Mouse (Mus musculus) gastrocnemius, adult 18-20 months (tissue): ENCODE results near the gene Elavl1. TPM values are rescaled to one million over a fixed set of nuclear protein-coding genes. Genes with fewer than 3 reads are reported as not detected.
"Not testable (repeated sequence)": the region's sequence is repeated elsewhere in the genome, so short reads cannot be mapped to it uniquely, and the experiment has no call there.

ENCODE experiments used
- DNase-seq: peaks from one replicate; pipeline ENCODE4 v3.0.0; 2021; ENCODE audit warnings: low spot score
- long read RNA-seq, 2 experiments: library from polyadenylated mRNA; stranded (forward); transcript quantifications; one replicate each; pipeline ENCODE4 v2.0.0; 2021
- total RNA-seq, 2 experiments: library from RNA; stranded (reverse); gene quantifications; 2 replicates each; pipeline ENCODE4 v1.2.3; 2021

The Elavl1 gene
- total RNA-seq: 10 to 100 TPM; 39.2 to 42.3 TPM
- long read RNA-seq, experiment 1, full-length matches to known transcripts: 69 of 86 reads
- long read RNA-seq, experiment 1, partial matches to known transcripts: 2 of 86 reads
- long read RNA-seq, experiment 1, other reads (novel, unspliced or antisense): 15 of 86 reads
- long read RNA-seq, experiment 2, full-length matches to known transcripts: 51 of 59 reads
- long read RNA-seq, experiment 2, partial matches to known transcripts: 6 of 59 reads
- long read RNA-seq, experiment 2, other reads (novel, unspliced or antisense): 2 of 59 reads

GRCm38 (mm10) chr8:4324983-4325750, at the start of gene Elavl1, which contains the start of gene Ccl25:
Gene Elavl1 (minus strand): TSS chr8:4325413.
Gene Ccl25 (plus strand): TSS chr8:4325210.
- peak; percentile 98 for DNase-seq

- DNase-seq: no peak
Observed at GRCm38 (mm10) chr8:4372657-4373056, 47.4 kb upstream of the Elavl1 start.

- peak; percentile 74 for DNase-seq
Observed at GRCm38 (mm10) chr8:4370078-4370477, 44.9 kb upstream of the Elavl1 start.

- DNase-seq: no peak
Observed at GRCm38 (mm10) chr8:4368470-4368869, 43.3 kb upstream of the Elavl1 start.

GRCm38 (mm10) chr8:4367808-4368207, 42.6 kb upstream of the Elavl1 start:
- peak; percentile 72 for DNase-seq

- DNase-seq: no peak
Observed at GRCm38 (mm10) chr8:4366189-4366588, 41.0 kb upstream of the Elavl1 start.

- no peak for DNase-seq
Observed at GRCm38 (mm10) chr8:4360922-4361321, 35.7 kb upstream of the Elavl1 start.

GRCm38 (mm10) chr8:4359362-4359761, 34.1 kb upstream of the Elavl1 start:
- no peak for DNase-seq

- no peak for DNase-seq
Observed at GRCm38 (mm10) chr8:4355455-4355854, 30.2 kb upstream of the Elavl1 start.

GRCm38 (mm10) chr8:4354516-4354915, 29.3 kb upstream of the Elavl1 start:
- DNase-seq: no peak

- no peak for DNase-seq
Observed at GRCm38 (mm10) chr8:4353741-4354140, 28.5 kb upstream of the Elavl1 start.

GRCm38 (mm10) chr8:4352562-4352961, 27.3 kb upstream of the Elavl1 start:
- not testable (repeated sequence) for DNase-seq

- DNase-seq: no peak
Observed at GRCm38 (mm10) chr8:4350618-4351017, 25.4 kb upstream of the Elavl1 start.

GRCm38 (mm10) chr8:4349335-4349734, 24.1 kb upstream of the Elavl1 start:
- DNase-seq: no peak

GRCm38 (mm10) chr8:4348275-4348674, 23.1 kb upstream of the Elavl1 start:
- no peak for DNase-seq

GRCm38 (mm10) chr8:4347661-4348060, 22.4 kb upstream of the Elavl1 start:
- no peak for DNase-seq

GRCm38 (mm10) chr8:4340207-4340606, 15.0 kb upstream of the Elavl1 start:
- DNase-seq: no peak

GRCm38 (mm10) chr8:4335678-4336077, 10.5 kb upstream of the Elavl1 start:
- DNase-seq: no peak

- DNase-seq: no peak
Observed at GRCm38 (mm10) chr8:4333966-4334365, 8.8 kb upstream of the Elavl1 start.

- DNase-seq: peak; percentile 21
Observed at GRCm38 (mm10) chr8:4329000-4329399, 3.8 kb upstream of the Elavl1 start.

- no peak for DNase-seq
Observed at GRCm38 (mm10) chr8:4325751-4326036, 481 bp upstream of the Elavl1 start.

GRCm38 (mm10) chr8:4324525-4324924, 688 bp downstream of the Elavl1 start:
- peak; percentile 19 for DNase-seq

GRCm38 (mm10) chr8:4323917-4324316, 1.3 kb downstream of the Elavl1 start:
- DNase-seq: no peak
